Mouse (Mus musculus) embryonic stem cell, embryonic (primary cell): ENCODE data around the gene Habp4.

Experiments
- CTCF ChIA-PET, 4 experiments: fragments of 300-600 bp in 2 of 4; fragments of 350-600 bp in 2 of 4; sonication (Branson Sonifier 250); formaldehyde crosslinking; loops; one replicate each; lab custom pipeline; 2022; ENCODE audit warnings: inconsistent platforms in 2 of 4; lab: Charles Lee
- POLR2A ChIA-PET, 4 experiments: fragments of 300-600 bp in 2 of 4; fragments of 350-600 bp in 2 of 4; sonication (Branson Sonifier 250); formaldehyde crosslinking; loops; one replicate each; lab custom pipeline; 2022; ENCODE audit warnings: antibody characterized with exemption in 4 of 4, inconsistent platforms in 1 of 4; lab: Charles Lee

Habp4 gene

GRCm38 (mm10) chr13:64187065-64187464 is 25.4 kb downstream of the Habp4 start:
- POLR2A ChIA-PET, result interaction anchor here in 2 of 4 experiments (0.6 to 2.2 kb wide), 5 partner anchors 9 to 59 kb away, joined by 3 to 9 read pairs (median 3); partner anchors contain the start of gene Zfp367 (in 1 of the 2)
- CTCF ChIA-PET, result no interaction called here

GRCm38 (mm10) chr13:64197899-64198298 is 36.3 kb downstream of the Habp4 start:
- ChIA-PET CTCF (no interaction called here), POLR2A (interaction anchor here in 2 of 4 experiments (0.7 to 1.0 kb wide), 3 partner anchors 14 to 84 kb away, joined by 3 read pairs; no protein-coding TSS in a partner anchor)

GRCm38 (mm10) chr13:64198310-64198709 is 36.7 kb downstream of the Habp4 start:
- ChIA-PET POLR2A (interaction anchor here in 2 of 4 experiments (1.0 kb wide), 2 partner anchors 44 to 84 kb away, joined by 3 read pairs; no protein-coding TSS in a partner anchor), CTCF (no interaction called here)

GRCm38 (mm10) chr13:64200911-64201310 is 39.3 kb downstream of the Habp4 start:
- ChIA-PET CTCF (no interaction called here), POLR2A (interaction anchor here in 1 of 4 experiments (1.1 kb wide), 1 partner anchor 15 kb away, joined by 3 read pairs; no protein-coding TSS in a partner anchor)

GRCm38 (mm10) chr13:64204726-64205125 is 43.1 kb downstream of the Habp4 start:
- ChIA-PET POLR2A (interaction anchor here in 2 of 4 experiments (1.1 to 2.1 kb wide), 5 partner anchors 12 to 108 kb away, joined by 3 to 5 read pairs (median 3); no protein-coding TSS in a partner anchor), CTCF (interaction anchor here in 3 of 4 experiments (0.6 to 2.0 kb wide), 8 partner anchors 14 to 101 kb away, joined by 3 to 10 read pairs (median 4); no protein-coding TSS in a partner anchor)

GRCm38 (mm10) chr13:64205186-64205585 is 43.6 kb downstream of the Habp4 start:
- POLR2A ChIA-PET, result interaction anchor here in 2 of 4 experiments (1.1 to 2.1 kb wide), 5 partner anchors 12 to 108 kb away, joined by 3 to 5 read pairs (median 3); no protein-coding TSS in a partner anchor
- CTCF ChIA-PET, result interaction anchor here in 3 of 4 experiments (0.6 to 2.0 kb wide), 7 partner anchors 15 to 101 kb away, joined by 3 to 10 read pairs (median 4); no protein-coding TSS in a partner anchor

- CTCF ChIA-PET, result interaction anchor here in 2 of 4 experiments (0.6 to 0.7 kb wide), 2 partner anchors 12 to 107 kb away, joined by 5 to 6 read pairs; no protein-coding TSS in a partner anchor
Measured at GRCm38 (mm10) chr13:64208146-64208545, 46.5 kb downstream of the Habp4 start.

GRCm38 (mm10) chr13:64211995-64212603 is 50.5 kb downstream of the Habp4 start:
- ChIA-PET POLR2A (interaction anchor here in 1 of 4 experiments (0.6 to 1.6 kb wide), 3 partner anchors 31 to 157 kb away, joined by 3 to 4 read pairs (median 3); no protein-coding TSS in a partner anchor), CTCF (interaction anchor here in 1 of 4 experiments (1.3 kb wide), 1 partner anchor 31 kb away, joined by 4 read pairs; no protein-coding TSS in a partner anchor)

More at GRCm38 (mm10) chr13:64208146-64208545, 46.5 kb downstream of the Habp4 start:
- POLR2A ChIA-PET, result interaction anchor here in 1 of 4 experiments (0.6 kb wide), 1 partner anchor 16 kb away, joined by 3 read pairs; no protein-coding TSS in a partner anchor

GRCm38 (mm10) chr13:64214891-64215290 is 53.3 kb downstream of the Habp4 start:
- POLR2A ChIA-PET, result interaction anchor here in 2 of 4 experiments (0.6 to 1.1 kb wide), 3 partner anchors 8 to 146 kb away, joined by 3 read pairs; no protein-coding TSS in a partner anchor
- CTCF ChIA-PET, result interaction anchor here in 1 of 4 experiments (0.6 kb wide), 1 partner anchor 34 kb away, joined by 4 read pairs; no protein-coding TSS in a partner anchor

GRCm38 (mm10) chr13:64225738-64226137 is 64.1 kb downstream of the Habp4 start:
- POLR2A ChIA-PET, result interaction anchor here in 1 of 4 experiments (0.9 to 1.0 kb wide), 2 partner anchors 9 to 70 kb away, joined by 3 read pairs; no protein-coding TSS in a partner anchor

GRCm38 (mm10) chr13:64226725-64227124 is 65.1 kb downstream of the Habp4 start:
- CTCF ChIA-PET, result interaction anchor here in 1 of 4 experiments (0.5 kb wide), 1 partner anchor 126 kb away, joined by 3 read pairs; no protein-coding TSS in a partner anchor
- POLR2A ChIA-PET, result interaction anchor here in 1 of 4 experiments (0.5 kb wide), 1 partner anchor 39 kb away, joined by 3 read pairs; no protein-coding TSS in a partner anchor

More at GRCm38 (mm10) chr13:64225738-64226137, 64.1 kb downstream of the Habp4 start:
- CTCF ChIA-PET, result interaction anchor here in 1 of 4 experiments (1.1 kb wide), 1 partner anchor 222 kb away, joined by 3 read pairs; no protein-coding TSS in a partner anchor

- POLR2A ChIA-PET, result interaction anchor here in 2 of 4 experiments (0.7 to 1.4 kb wide), 4 partner anchors 10 to 70 kb away, joined by 3 to 4 read pairs (median 3); no protein-coding TSS in a partner anchor
- CTCF ChIA-PET, result interaction anchor here in 2 of 4 experiments (0.7 to 1.1 kb wide), 3 partner anchors 16 to 52 kb away, joined by 3 to 4 read pairs (median 3); no protein-coding TSS in a partner anchor
Measured at GRCm38 (mm10) chr13:64233139-64233538, 71.5 kb downstream of the Habp4 start.

- POLR2A ChIA-PET, result interaction anchor here in 1 of 4 experiments (1.0 to 1.5 kb wide), 3 partner anchors 9 to 74 kb away, joined by 3 read pairs; partner anchors contain the start of gene Habp4
- CTCF ChIA-PET, result interaction anchor here in 2 of 4 experiments (1.2 to 1.3 kb wide), 2 partner anchors 14 kb away, joined by 3 read pairs; no protein-coding TSS in a partner anchor
Measured at GRCm38 (mm10) chr13:64235062-64235715, 73.6 kb downstream of the Habp4 start.

GRCm38 (mm10) chr13:64235777-64236176 is 74.2 kb downstream of the Habp4 start:
- CTCF ChIA-PET, result interaction anchor here in 2 of 4 experiments (0.5 to 1.3 kb wide), 3 partner anchors 13 to 55 kb away, joined by 3 read pairs; no protein-coding TSS in a partner anchor
- POLR2A ChIA-PET, result interaction anchor here in 1 of 4 experiments (1.0 to 1.5 kb wide), 3 partner anchors 9 to 74 kb away, joined by 3 read pairs; partner anchors contain the start of gene Habp4
